Mouse (Mus musculus): ENCODE results near the gene Foxn3. TPM values are rescaled to one million over a fixed set of nuclear protein-coding genes. Genes with fewer than 3 reads are reported as not detected.

Foxn3 gene
- polyA plus RNA-seq, 1 experiment from 2014 or later = 41.9 TPM

GRCm38 (mm10) chr12:99256463-99256862 lies 306.9 kb downstream of the Foxn3 start:
- Histone ChIP-seq H3K36me3 (ENCODE audit: control insufficient read depth, insufficient read depth) (no peaks in the 10 kb centered on the region), H3K4me3 (ENCODE audit: low read depth, low read length) (no peak overlapping the region), H3K27ac (ENCODE audit: low read depth, low read length) (no peak overlapping the region), H3K4me2 (replicated peaks; ENCODE audit: low read depth) (no peak overlapping the region), H3K9ac (ENCODE audit: low read depth, low read length) (no peak overlapping the region), H3K4me1 (replicated peaks; ENCODE audit: control insufficient read depth, insufficient read depth, low read length) (no peaks in the 10 kb centered on the region), H3K27me3 (replicated peaks; ENCODE audit: control insufficient read depth, insufficient read depth, low read length) (no peaks in the 10 kb centered on the region), H3K9me3 (ENCODE audit: control insufficient read depth) (no peaks in the 10 kb centered on the region)
- WGBS = 76% methylated on average over 5 of the region's 5 CpGs
- no peak for ATAC-seq
- no peak for TF ChIP-seq CTCF (IDR thresholded peaks at IDR 0.05; ENCODE audit: low read depth)

GRCm38 (mm10) chr12:99254436-99254835 lies 308.9 kb downstream of the Foxn3 start:
- ATAC-seq = no peak
- no peaks in the 10 kb centered on the region for H3K27me3 ChIP-seq (replicated peaks; ENCODE audit: control insufficient read depth, insufficient read depth, low read length)
- H3K36me3 ChIP-seq (ENCODE audit: control insufficient read depth, insufficient read depth) = no peaks in the 10 kb centered on the region
- 91% methylated on average over 8 of the region's 8 CpGs for WGBS
- no peak overlapping the region for H3K4me2 ChIP-seq (replicated peaks; ENCODE audit: low read depth)
- H3K27ac ChIP-seq (ENCODE audit: low read depth, low read length) = no peak overlapping the region
- no peak overlapping the region for H3K4me3 ChIP-seq (ENCODE audit: low read depth, low read length)
- TF ChIP-seq CTCF (IDR thresholded peaks at IDR 0.05; ENCODE audit: low read depth) = no peak
- no peaks in the 10 kb centered on the region for H3K4me1 ChIP-seq (replicated peaks; ENCODE audit: control insufficient read depth, insufficient read depth, low read length)
- no peak overlapping the region for H3K9ac ChIP-seq (ENCODE audit: low read depth, low read length)
- H3K9me3 ChIP-seq (ENCODE audit: control insufficient read depth) = no peaks in the 10 kb centered on the region

DNA sequence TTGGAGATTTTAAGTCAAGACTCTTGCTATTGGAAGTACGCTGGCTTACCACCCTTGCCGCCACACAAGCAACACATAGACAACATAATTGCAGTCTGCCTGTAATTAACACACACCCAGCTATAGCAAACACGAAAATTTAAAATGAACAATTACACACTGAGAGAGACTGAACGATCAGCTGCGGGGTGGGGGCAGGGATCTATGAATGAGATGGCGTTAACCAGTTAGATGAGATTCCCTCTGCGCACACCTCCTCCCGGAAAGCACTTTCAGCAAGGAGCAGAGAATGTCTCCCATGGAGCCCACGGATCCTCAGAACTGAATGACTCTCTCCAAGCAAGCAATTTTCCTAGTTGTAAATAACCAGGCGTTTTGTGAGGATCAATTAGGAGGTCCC lies 309.8 kb downstream of the Foxn3 start:
- 92% methylated on average over 10 of the region's 10 CpGs for WGBS
- no peak for ATAC-seq
- H3K4me1 ChIP-seq (replicated peaks; ENCODE audit: control insufficient read depth, insufficient read depth, low read length) = no peaks in the 10 kb centered on the region
- no peaks in the 10 kb centered on the region for H3K27me3 ChIP-seq (replicated peaks; ENCODE audit: control insufficient read depth, insufficient read depth, low read length)
- H3K4me3 ChIP-seq (ENCODE audit: low read depth, low read length) = no peak overlapping the region
- no peaks in the 10 kb centered on the region for H3K36me3 ChIP-seq (ENCODE audit: control insufficient read depth, insufficient read depth)
- no peak for TF ChIP-seq CTCF (IDR thresholded peaks at IDR 0.05; ENCODE audit: low read depth)
- H3K27ac ChIP-seq (ENCODE audit: low read depth, low read length) = no peak overlapping the region
- H3K9ac ChIP-seq (ENCODE audit: low read depth, low read length) = no peak overlapping the region
- no peaks in the 10 kb centered on the region for H3K9me3 ChIP-seq (ENCODE audit: control insufficient read depth)
- H3K4me2 ChIP-seq (replicated peaks; ENCODE audit: low read depth) = no peak overlapping the region

DNA sequence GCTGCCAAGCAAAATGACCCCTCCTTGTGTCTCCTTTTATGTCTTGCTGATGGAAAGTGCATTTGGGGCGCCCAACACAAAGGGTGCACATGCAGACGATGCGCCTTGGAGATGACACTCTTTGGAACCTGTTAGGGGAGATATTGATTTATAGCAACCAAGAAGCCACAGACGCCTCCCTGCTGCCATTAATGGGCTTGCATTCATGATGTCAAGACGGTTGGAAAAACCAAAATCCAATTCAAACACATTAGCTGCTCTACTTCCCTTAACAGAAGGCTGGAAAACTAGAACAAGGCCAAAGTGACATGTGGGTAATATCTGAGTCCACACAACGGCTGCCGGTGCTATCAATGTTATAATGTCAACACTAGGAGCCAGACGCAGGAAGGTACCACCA lies 314.8 kb downstream of the Foxn3 start:
- Histone ChIP-seq H3K27ac (ENCODE audit: low read depth, low read length) (no peak overlapping the region), H3K4me3 (ENCODE audit: low read depth, low read length) (no peak overlapping the region), H3K9me3 (ENCODE audit: control insufficient read depth) (no peaks in the 10 kb centered on the region), H3K4me2 (replicated peaks; ENCODE audit: low read depth) (no peak overlapping the region), H3K9ac (ENCODE audit: low read depth, low read length) (no peak overlapping the region), H3K4me1 (replicated peaks; ENCODE audit: control insufficient read depth, insufficient read depth, low read length) (no peaks in the 10 kb centered on the region), H3K27me3 (replicated peaks; ENCODE audit: control insufficient read depth, insufficient read depth, low read length) (no peaks in the 10 kb centered on the region), H3K36me3 (ENCODE audit: control insufficient read depth, insufficient read depth) (no peaks in the 10 kb centered on the region)
- no peak for ATAC-seq
- WGBS = 80% methylated on average over 8 of the region's 8 CpGs
- no peak for TF ChIP-seq CTCF (IDR thresholded peaks at IDR 0.05; ENCODE audit: low read depth)

- Histone ChIP-seq H3K4me3 (ENCODE audit: low read depth, low read length) (no peak overlapping the region), H3K9ac (ENCODE audit: low read depth, low read length) (no peak overlapping the region), H3K27me3 (replicated peaks; ENCODE audit: control insufficient read depth, insufficient read depth, low read length) (no peaks in the 10 kb centered on the region), H3K9me3 (ENCODE audit: control insufficient read depth) (no peaks in the 10 kb centered on the region), H3K27ac (ENCODE audit: low read depth, low read length) (no peak overlapping the region), H3K4me1 (replicated peaks; ENCODE audit: control insufficient read depth, insufficient read depth, low read length) (no peaks in the 10 kb centered on the region), H3K36me3 (ENCODE audit: control insufficient read depth, insufficient read depth) (no peaks in the 10 kb centered on the region), H3K4me2 (replicated peaks; ENCODE audit: low read depth) (no peak overlapping the region)
- WGBS = 70% methylated on average over 6 of the region's 6 CpGs
- ATAC-seq = no peak
- no peak for TF ChIP-seq CTCF (IDR thresholded peaks at IDR 0.05; ENCODE audit: low read depth)
These were observed 315.4 kb downstream of the Foxn3 start for GRCm38 (mm10) chr12:99247939-99248338.

DNA sequence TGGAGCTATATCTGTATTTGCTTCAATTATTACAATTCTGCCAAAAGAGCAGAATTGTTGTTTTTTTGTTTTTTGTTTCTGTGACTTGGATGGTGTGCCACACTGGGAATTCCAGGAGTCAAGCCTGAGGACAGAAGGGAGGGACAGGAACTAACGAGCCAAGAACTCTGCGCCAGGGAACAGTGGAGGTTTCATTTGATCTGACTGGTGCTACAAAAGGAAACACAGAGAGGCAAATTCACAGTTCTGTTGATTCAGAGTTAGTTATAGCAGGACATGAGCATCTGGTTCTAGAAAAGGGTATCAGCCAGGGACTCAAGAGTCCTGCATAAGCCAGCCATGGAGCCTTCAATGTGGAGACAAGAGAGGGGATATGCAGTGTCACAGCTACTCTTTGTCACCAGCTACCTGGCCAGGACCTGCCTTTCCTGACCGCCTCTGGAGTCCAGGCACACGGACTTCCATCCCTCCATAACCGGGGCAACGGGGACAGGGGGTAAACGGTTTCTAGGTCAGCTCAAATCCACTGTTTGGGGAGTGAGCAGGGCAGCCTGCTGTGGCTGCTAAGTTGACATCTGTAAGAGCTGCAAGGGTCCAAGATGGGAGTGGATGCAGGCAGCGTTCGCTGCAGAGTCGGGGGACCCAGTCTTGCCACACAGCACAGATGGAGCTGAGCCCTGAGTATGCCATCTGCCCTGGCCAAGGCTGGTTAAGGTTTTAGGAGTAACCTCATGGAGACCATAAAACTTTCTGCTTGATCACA lies 316.2 kb downstream of the Foxn3 start:
- H3K4me2 ChIP-seq (replicated peaks; ENCODE audit: low read depth) = no peak overlapping the region
- TF ChIP-seq CTCF (IDR thresholded peaks at IDR 0.05; ENCODE audit: low read depth) = no peak
- H3K4me1 ChIP-seq (replicated peaks; ENCODE audit: control insufficient read depth, insufficient read depth, low read length) = no peaks in the 10 kb centered on the region
- no peak overlapping the region for H3K4me3 ChIP-seq (ENCODE audit: low read depth, low read length)
- no peaks in the 10 kb centered on the region for H3K27me3 ChIP-seq (replicated peaks; ENCODE audit: control insufficient read depth, insufficient read depth, low read length)
- WGBS = 86% methylated on average over 10 of the region's 10 CpGs
- ATAC-seq = no peak
- H3K9me3 ChIP-seq (ENCODE audit: control insufficient read depth) = no peaks in the 10 kb centered on the region
- H3K9ac ChIP-seq (ENCODE audit: low read depth, low read length) = no peak overlapping the region
- H3K27ac ChIP-seq (ENCODE audit: low read depth, low read length) = no peak overlapping the region
- no peaks in the 10 kb centered on the region for H3K36me3 ChIP-seq (ENCODE audit: control insufficient read depth, insufficient read depth)

Measured in intestine, postnatal 0 days (tissue).